Mouse (Mus musculus): Measurements from ENCODE around the gene Sox6.
A peak's percentile ranks its signal among the peaks of the same experiment; 100 is the strongest.

Sox6 gene

DNA sequence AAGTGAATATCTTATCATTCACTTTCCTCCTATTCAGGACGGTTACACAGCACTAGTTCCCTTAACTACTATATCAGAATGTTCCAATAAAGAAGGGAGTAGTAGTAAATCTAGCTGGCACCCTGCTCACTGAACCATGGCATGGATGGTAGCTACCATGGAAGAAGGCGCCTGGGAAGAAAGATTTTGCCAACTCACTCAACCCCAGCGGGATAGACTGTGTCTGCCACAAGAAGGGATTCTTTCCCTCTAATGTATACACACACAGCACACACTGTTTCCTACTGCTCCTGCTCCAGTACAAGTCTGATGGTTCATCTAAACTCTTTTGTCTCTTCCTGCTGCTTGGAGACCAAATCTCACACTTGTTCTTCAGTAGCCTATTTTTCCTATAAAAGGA lies 147.1 kb downstream of the Sox6 start:
- no peak for DNase-seq (ENCODE audit: low read depth, low spot score)

GRCm38 (mm10) chr7:115889926-115890325 lies 148.7 kb downstream of the Sox6 start:
- DNase-seq (ENCODE audit: low read depth, low spot score) = no peak

DNA sequence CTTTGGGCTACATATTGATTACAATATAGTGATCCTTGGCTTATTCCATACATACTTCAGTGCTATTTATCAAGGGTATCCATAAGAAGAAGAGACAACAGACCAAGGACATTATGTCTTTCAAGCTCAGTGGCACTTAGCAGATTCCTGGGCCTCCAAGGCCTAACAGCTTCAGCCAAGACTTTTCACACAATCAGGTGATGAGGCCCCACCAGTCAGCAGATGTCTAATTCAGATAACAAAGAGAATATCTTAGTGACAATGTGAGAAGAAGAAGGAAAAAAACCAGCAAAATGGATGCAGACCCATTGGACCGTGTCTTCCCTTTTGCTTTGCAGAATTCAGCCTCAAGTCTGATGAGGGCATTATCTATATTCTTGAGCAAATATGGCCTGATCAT lies 150.0 kb downstream of the Sox6 start:
- no peak for DNase-seq (ENCODE audit: low read depth, low spot score)

DNA sequence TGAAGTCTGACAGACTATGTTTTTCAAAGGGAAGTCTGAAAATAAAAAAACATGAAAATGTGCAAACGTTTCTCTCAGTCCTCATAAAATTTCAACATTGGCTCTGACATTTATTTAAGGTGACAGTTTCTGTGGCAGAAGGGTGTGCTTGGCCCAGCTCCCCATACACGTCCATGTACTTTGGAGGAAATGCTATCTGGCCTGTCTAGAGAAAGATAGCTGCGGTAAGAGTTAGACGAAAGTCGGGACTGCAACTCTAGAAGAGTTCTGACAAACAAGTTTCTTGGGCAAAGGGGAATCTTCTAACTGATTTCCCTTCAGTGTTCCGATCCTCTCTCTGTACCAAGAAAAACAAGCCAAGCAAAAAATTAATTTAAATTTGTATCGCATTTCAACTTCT lies 150.5 kb downstream of the Sox6 start:
- no peak for DNase-seq (ENCODE audit: low read depth, low spot score)

DNA sequence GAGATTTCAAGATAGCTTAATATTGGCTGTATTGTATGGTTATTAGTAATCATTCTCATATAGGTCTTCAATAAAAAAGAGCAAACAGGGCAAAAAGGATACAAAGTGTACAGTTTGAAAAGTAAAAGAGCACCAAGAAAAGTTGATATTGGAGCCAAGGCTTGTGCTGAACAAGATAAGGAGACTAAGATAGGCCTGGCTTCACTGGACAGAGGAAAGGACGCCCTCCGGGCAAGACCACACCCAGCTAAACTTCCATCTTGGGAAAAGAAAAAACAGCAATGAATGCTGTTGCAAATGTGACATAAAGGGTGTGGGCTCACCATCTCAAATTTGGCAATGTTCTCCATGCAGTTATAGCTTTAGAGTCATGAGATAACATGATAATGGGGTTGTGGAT lies 165.7 kb downstream of the Sox6 start:
- DNase-seq (ENCODE audit: low read depth, low spot score) = no peak

GRCm38 (mm10) chr7:115868504-115868903 lies 170.1 kb downstream of the Sox6 start:
- DNase-seq (ENCODE audit: low read depth, low spot score) = no peak

- DNase-seq (ENCODE audit: low read depth, low spot score) = no peak
These were observed 170.9 kb downstream of the Sox6 start for GRCm38 (mm10) chr7:115867518-115868270.

GRCm38 (mm10) chr7:115866698-115867500 lies 171.7 kb downstream of the Sox6 start:
- no peak for DNase-seq (ENCODE audit: low read depth, low spot score)

GRCm38 (mm10) chr7:115865979-115866697 lies 172.5 kb downstream of the Sox6 start:
- DNase-seq (ENCODE audit: low read depth, low spot score) = peak; percentile 48

DNA sequence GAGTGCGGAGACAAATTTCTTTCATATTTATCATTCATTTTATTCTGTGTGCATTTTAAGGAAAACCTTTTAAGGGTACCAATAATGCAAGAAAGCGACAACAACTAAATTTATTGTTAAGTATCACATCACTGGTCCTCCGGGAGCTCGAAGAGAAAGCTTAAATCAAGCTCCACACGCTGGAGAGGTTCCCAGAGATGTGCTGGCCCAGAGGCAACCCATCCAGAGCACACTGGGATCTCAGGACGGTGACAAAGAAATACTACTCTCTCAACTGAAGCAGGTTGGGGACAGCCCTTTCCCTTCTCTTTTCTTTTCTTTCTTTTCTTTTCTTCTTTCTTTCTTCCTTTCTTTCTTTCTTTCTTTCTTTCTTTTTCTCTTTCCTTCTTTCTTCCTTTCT lies 173.4 kb downstream of the Sox6 start:
- DNase-seq (ENCODE audit: low read depth, low spot score) = no peak

DNA sequence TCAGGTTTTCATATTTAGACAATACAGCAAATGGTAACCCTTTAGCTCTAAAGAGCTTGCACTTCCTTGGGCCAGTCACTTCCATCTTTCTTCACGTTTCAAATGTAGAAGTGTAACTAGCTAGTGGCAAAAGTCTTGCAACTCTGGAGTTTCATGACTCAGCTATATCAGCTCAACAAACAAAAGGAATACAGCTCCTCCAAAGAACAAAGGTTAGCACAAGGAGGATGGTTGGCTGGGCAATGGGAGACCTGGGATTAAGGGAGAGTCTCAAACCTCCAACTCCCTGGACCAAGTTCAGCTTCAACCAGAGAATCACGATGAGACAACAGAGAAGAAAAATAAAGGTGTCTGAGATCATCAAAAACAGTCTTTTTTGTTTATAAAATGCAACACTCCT lies 174.2 kb downstream of the Sox6 start:
- DNase-seq (ENCODE audit: low read depth, low spot score) = no peak

DNA sequence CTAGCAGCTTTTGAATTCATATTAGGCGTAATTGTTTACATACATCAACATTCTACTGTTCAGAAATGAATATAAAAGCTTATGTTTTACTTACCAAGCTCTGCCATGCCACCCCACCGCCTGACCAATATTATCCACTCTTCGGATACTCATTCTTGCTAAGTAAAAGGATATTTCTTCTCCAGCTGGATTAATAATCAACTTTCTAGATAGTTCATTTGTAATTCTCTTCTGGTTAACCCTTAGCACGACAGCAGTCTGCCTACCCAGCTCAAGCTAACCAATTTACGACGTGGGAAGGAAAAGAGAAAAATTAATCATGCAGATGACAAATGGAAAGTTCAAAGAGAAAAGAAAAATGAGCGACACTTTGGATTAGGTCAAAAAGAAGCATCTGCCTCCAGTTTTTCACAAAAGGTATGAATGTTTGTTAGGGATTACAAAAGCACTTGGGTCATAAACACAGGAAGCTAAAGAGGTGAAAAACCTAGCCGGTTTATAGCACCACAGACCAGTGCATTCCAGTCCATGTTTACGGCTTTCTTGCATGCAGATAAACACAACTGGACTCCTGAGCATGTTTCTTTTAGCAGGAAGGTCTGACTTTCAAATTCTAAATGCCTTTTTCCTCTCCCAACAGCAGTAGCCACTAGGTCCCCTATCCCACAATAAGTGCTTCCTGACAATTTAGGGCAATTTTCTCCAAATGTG lies 178.8 kb downstream of the Sox6 start:
- DNase-seq (ENCODE audit: low read depth, low spot score) = no peak

- DNase-seq (ENCODE audit: low read depth, low spot score) = no peak
These were observed 187.5 kb downstream of the Sox6 start for GRCm38 (mm10) chr7:115851131-115851530.

- DNase-seq (ENCODE audit: low read depth, low spot score) = no peak
These were observed 192.7 kb downstream of the Sox6 start for GRCm38 (mm10) chr7:115845791-115846366.

- DNase-seq (ENCODE audit: low read depth, low spot score) = no peak
These were observed 193.7 kb downstream of the Sox6 start for GRCm38 (mm10) chr7:115844910-115845309.

- DNase-seq (ENCODE audit: low read depth, low spot score) = no peak
These were observed 194.2 kb downstream of the Sox6 start for GRCm38 (mm10) chr7:115844431-115844830.

GRCm38 (mm10) chr7:115842251-115842650 lies 196.3 kb downstream of the Sox6 start:
- no peak for DNase-seq (ENCODE audit: low read depth, low spot score)

DNA sequence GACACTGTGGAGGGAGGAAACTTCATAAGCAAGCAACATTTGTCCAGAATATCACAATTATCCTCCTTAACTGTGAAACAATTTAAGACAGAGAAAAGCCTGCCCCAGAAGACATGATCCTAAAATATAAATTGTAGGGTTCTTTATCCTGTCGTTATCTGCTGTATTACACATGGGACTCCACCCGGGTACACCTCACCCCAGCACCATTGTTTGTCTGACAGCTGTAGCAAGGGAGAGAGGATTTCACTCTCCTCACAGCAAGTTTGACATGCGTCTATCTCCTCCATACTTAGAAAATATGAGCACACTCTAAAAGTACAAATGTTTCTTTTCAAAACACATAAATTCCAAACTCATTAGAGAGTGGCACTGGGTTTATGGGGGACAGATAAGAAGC lies 198.0 kb downstream of the Sox6 start:
- DNase-seq (ENCODE audit: low read depth, low spot score) = no peak

DNA sequence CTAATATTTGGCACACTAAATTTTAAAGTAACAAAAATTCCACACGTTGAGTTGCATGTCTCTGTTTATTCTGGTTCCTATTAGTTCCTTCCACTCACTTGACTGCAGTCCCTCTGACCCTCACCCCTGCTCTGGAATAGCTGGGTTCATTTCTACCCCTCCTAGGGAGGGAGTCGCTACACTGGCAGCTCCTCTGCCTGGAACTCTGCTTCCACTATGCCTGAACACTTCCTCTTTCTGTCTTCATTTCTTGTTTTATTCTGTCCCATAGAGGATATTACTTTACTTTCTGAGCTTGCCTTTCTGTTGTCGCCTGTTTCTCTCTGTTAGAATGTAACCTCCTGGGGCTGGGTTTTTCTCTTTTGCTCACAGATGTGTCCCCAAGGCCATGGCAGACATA lies 203.6 kb downstream of the Sox6 start:
- no peak for DNase-seq (ENCODE audit: low read depth, low spot score)

DNA sequence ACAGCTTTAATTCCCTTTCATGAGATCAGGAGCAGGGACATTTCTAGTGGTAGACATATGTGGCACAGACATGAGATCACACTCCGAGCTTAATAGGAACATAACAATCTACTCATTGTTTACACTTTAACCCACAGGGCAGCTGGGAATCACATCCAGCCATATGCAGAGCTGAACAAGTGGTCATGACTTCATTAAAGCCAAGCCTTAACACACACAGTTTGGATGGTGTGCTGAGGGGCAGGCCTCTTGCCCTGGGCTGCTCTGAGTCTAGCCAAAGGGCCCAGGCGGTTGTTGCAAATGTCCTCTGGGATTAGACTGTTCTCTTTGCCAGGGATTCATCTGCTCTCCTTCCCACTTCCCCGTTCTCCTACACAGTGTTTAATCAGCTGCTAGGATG lies 204.9 kb downstream of the Sox6 start:
- no peak for DNase-seq (ENCODE audit: low read depth, low spot score)
